Mouse (Mus musculus) midbrain, embryonic 16.5 days (tissue): ENCODE data around the gene Srcap. TPM values are rescaled to one million over a fixed set of nuclear protein-coding genes. Genes with fewer than 3 reads are reported as not detected.

Experiments used
- ATAC-seq: fragments of 200-750 bp; cut with Nextera tagmentation; 2 replicates; pipeline ENCODE4 v1.8.0; 2017; ENCODE audit warnings: moderate TSS enrichment
- H3K27ac ChIP-seq: fragments of 300-500 bp; sonication (generic); 2 replicates; pipeline ENCODE4 v1.5.1; 2014; ENCODE audit warnings: mild to moderate bottlenecking, low read length, mixed read lengths
- H3K27me3 ChIP-seq: fragments of 300-500 bp; sonication (generic); 2 replicates; pipeline ENCODE4 v1.6.1; 2014; ENCODE audit warnings: low read depth, low read length, mixed read lengths; ENCODE audit not compliant: control insufficient read depth, insufficient read depth
- H3K36me3 ChIP-seq: fragments of 300-500 bp; sonication (generic); 2 replicates; pipeline ENCODE4 v1.6.1; 2014; ENCODE audit warnings: mild to moderate bottlenecking, low read length, moderate library complexity, mixed read lengths; ENCODE audit not compliant: control insufficient read depth, insufficient read depth
- H3K4me1 ChIP-seq: fragments of 300-500 bp; sonication (generic); 2 replicates; pipeline ENCODE4 v1.6.1; 2014; ENCODE audit warnings: mild to moderate bottlenecking, low read length, mixed read lengths; ENCODE audit not compliant: control insufficient read depth, insufficient read depth
- H3K4me2 ChIP-seq: fragments of 300-500 bp; sonication (generic); 2 replicates; pipeline ENCODE4 v1.6.1; 2014; ENCODE audit warnings: mild to moderate bottlenecking, low read length, mixed read lengths
- H3K4me3 ChIP-seq: fragments of 300-500 bp; sonication (generic); 2 replicates; pipeline ENCODE4 v1.5.1; 2014; ENCODE audit warnings: low read depth, mild to moderate bottlenecking, low read length, moderate library complexity, mixed read lengths
- H3K9ac ChIP-seq: fragments of 300-500 bp; sonication (generic); 2 replicates; pipeline ENCODE4 v1.6.1; 2014; ENCODE audit warnings: low read depth, low read length, mixed read lengths
- H3K9me3 ChIP-seq: fragments of 300-500 bp; sonication (generic); replicated peaks from 2 replicates; pipeline ENCODE4 v1.6.1; 2014; ENCODE audit warnings: mild to moderate bottlenecking, low read length, mixed read lengths; ENCODE audit not compliant: control insufficient read depth, poor library complexity, severe bottlenecking
- WGBS: fragments of 180-500 bp; shearing (Covaris S2); extraction: QIAGEN DNeasy Blood & Tissue Kit; methylation state at CpG from one replicate; pipeline ENCODE4 v1.1.7; 2014; 5-methylcytosine and 5-hydroxymethylcytosine counted together
- polyA plus RNA-seq: library from polyadenylated mRNA; unstranded; fragments of >200 nt; fragmentation: Nextera tagmentation; extraction: Ambion mirVana; gene quantifications from 2 replicates; pipeline ENCODE4 v1.2.1, GENCODE M21; 2015

The Srcap gene
- polyA plus RNA-seq, 1 experiment from 2014 or later: 38.4 TPM

GRCm38 (mm10) chr7:127551558-127551957 lies 39.8 kb downstream of the Srcap start:
- ATAC-seq: no peak
- Histone ChIP-seq H3K9me3 (no peaks in the 10 kb centered on the region), H3K36me3 (peaks cover 38% of the 10 kb centered on the region), H3K4me3 (no peak overlapping the region), H3K27ac (no peak overlapping the region), H3K27me3 (no peaks in the 10 kb centered on the region), H3K9ac (no peak overlapping the region), H3K4me2 (no peak overlapping the region), H3K4me1 (no peaks in the 10 kb centered on the region)
- WGBS: 96% methylated on average over 8 of the region's 8 CpGs

- no peaks in the 10 kb centered on the region for H3K9me3 ChIP-seq
These were observed 48.8 kb downstream of the Srcap start for GRCm38 (mm10) chr7:127560580-127560979.

GRCm38 (mm10) chr7:127561340-127561858 lies 49.6 kb downstream of the Srcap start, which contains the start of gene Tmem265:
TSS of gene Tmem265 (plus strand) at chr7:127561390.
- Histone ChIP-seq H3K9me3 (no peaks in the 10 kb centered on the region), H3K27me3 (no peaks in the 10 kb centered on the region), H3K4me1 (no peaks in the 10 kb centered on the region), H3K36me3 (peaks cover 45% of the 10 kb centered on the region), H3K4me3 (no peak within 1 kb of the TSS), H3K4me2 (no peak within 1 kb of the TSS), H3K27ac (no peak within 1 kb of the TSS), H3K9ac (no peak within 1 kb of the TSS)
- ATAC-seq: no peak
- 92% methylated on average over 5 of the region's 5 CpGs for WGBS

More at GRCm38 (mm10) chr7:127560580-127560979, 48.8 kb downstream of the Srcap start:
- no peak overlapping the region for H3K4me2 ChIP-seq
- no peak overlapping the region for H3K4me3 ChIP-seq
- no peak for ATAC-seq
- H3K36me3 ChIP-seq: peaks cover 44% of the 10 kb centered on the region
- H3K27me3 ChIP-seq: no peaks in the 10 kb centered on the region
- WGBS: 97% methylated on average over 11 of the region's 11 CpGs
- H3K4me1 ChIP-seq: no peaks in the 10 kb centered on the region
- H3K9ac ChIP-seq: no peak overlapping the region
- no peak overlapping the region for H3K27ac ChIP-seq

GRCm38 (mm10) chr7:127564381-127565150 lies 52.8 kb downstream of the Srcap start:
- Histone ChIP-seq H3K27ac (no peak overlapping the region), H3K9ac (no peak overlapping the region), H3K27me3 (no peaks in the 10 kb centered on the region), H3K36me3 (peaks cover 22% of the 10 kb centered on the region), H3K4me2 (no peak overlapping the region), H3K4me1 (no peaks in the 10 kb centered on the region), H3K9me3 (no peaks in the 10 kb centered on the region), H3K4me3 (no peak overlapping the region)
- WGBS: 83% methylated on average over 6 of the region's 6 CpGs
- no peak for ATAC-seq

GRCm38 (mm10) chr7:127572895-127573471 lies 61.2 kb downstream of the Srcap start, which contains the start of gene Phkg2:
TSS of gene Phkg2 (plus strand) at chr7:127573340.
- Histone ChIP-seq H3K9ac (peak within 1 kb of the TSS; percentile 85), H3K4me3 (peak within 1 kb of the TSS; percentile 72), H3K27ac (peak within 1 kb of the TSS; percentile 84), H3K4me1 (peaks cover 20% of the 10 kb centered on the region), H3K4me2 (peak within 1 kb of the TSS; percentile 93), H3K27me3 (no peaks in the 10 kb centered on the region), H3K9me3 (no peaks in the 10 kb centered on the region), H3K36me3 (peaks cover 8% of the 10 kb centered on the region)
- ATAC-seq: peak; percentile 98
- under 1% methylated on average over 17 of the region's 17 CpGs for WGBS

- peak; percentile 4 for ATAC-seq
These were observed 61.8 kb downstream of the Srcap start for GRCm38 (mm10) chr7:127573503-127574008.

GRCm38 (mm10) chr7:127574115-127574514 lies 62.3 kb downstream of the Srcap start:
- Histone ChIP-seq H3K36me3 (peaks cover 12% of the 10 kb centered on the region), H3K4me3 (peak overlapping the region; percentile 72), H3K4me2 (peak overlapping the region; percentile 93), H3K27ac (peak overlapping the region; percentile 84; the same call in 1 of the 2 replicates), H3K9ac (peak overlapping the region; percentile 85), H3K4me1 (peaks cover 20% of the 10 kb centered on the region), H3K27me3 (no peaks in the 10 kb centered on the region), H3K9me3 (no peaks in the 10 kb centered on the region)
- no peak for ATAC-seq
- WGBS: 15% methylated on average over 7 of the region's 7 CpGs

More at GRCm38 (mm10) chr7:127573503-127574008, 61.8 kb downstream of the Srcap start:
- H3K4me1 ChIP-seq: peaks cover 20% of the 10 kb centered on the region
- H3K9me3 ChIP-seq: no peaks in the 10 kb centered on the region
- peak overlapping the region; percentile 93 for H3K4me2 ChIP-seq
- H3K27me3 ChIP-seq: no peaks in the 10 kb centered on the region
- under 1% methylated on average over 17 of the region's 28 CpGs for WGBS
- peak overlapping the region; percentile 85 for H3K9ac ChIP-seq
- H3K4me3 ChIP-seq: peak overlapping the region; percentile 72
- H3K36me3 ChIP-seq: peaks cover 13% of the 10 kb centered on the region
- peak overlapping the region; percentile 84 for H3K27ac ChIP-seq

- Histone ChIP-seq H3K9me3 (no peaks in the 10 kb centered on the region), H3K36me3 (peaks cover 37% of the 10 kb centered on the region), H3K27me3 (no peaks in the 10 kb centered on the region), H3K4me2 (no peak overlapping the region), H3K4me1 (peaks cover 8% of the 10 kb centered on the region), H3K27ac (no peak overlapping the region), H3K4me3 (no peak overlapping the region), H3K9ac (no peak overlapping the region)
- WGBS: 97% methylated on average over 6 of the region's 6 CpGs
- no peak for ATAC-seq
These were observed 71.5 kb downstream of the Srcap start for GRCm38 (mm10) chr7:127583260-127583659.
